In the genomic region with DNA sequence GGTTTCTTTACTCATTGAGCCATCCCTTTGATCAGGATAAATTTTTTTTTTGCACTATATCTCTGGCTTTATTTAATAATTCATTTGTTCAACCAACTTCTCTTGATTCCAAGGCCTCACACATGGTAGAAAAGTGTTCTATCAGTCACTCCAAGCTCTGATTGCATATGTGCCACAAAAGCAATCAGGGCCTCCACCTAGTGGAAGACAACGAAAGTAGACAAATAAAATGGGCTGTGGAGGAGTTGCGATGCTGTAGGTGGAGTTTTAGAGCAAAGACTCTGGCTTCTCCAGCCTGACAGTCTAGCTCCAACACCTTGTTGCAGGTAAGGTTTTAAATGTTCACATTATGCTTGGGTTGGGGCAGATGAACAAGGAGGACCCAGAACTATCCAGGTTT, we compare ENCODE assay signal across 20 mouse cellular contexts. TPM values are rescaled to one million over a fixed set of nuclear protein-coding genes. Genes with fewer than 3 reads are reported as not detected.
A peak's percentile ranks its signal among the peaks of the same experiment; 100 is the strongest.
DNase-seq lines count a peak whose midpoint lies in the region; ATAC-seq and TF ChIP-seq lines count a peak whose summit lies in the region.
"Had no signal": no experiment of that assay in that cellular context is flagged by ENCODE, and none has a peak within 500 bp of the region (broad histone marks: within the 10 kb centered on the region; RNA-seq: fewer than 3 reads in every experiment).

No protein-coding gene starts in this region.

- WGBS in forebrain, postnatal 0 days = 76% methylated on average over 2 of the region's 2 CpGs
- WGBS in forebrain, embryonic 15.5 days = 76% methylated on average over 2 of the region's 2 CpGs
- 67% methylated on average over 2 of the region's 2 CpGs for WGBS in lung, postnatal 0 days

- no peak overlapping the region for H3K4me3 ChIP-seq in forebrain, postnatal 0 days (ENCODE audit: low read depth, low read length)
- H3K4me3 ChIP-seq in forebrain, embryonic 15.5 days = no peak overlapping the region
- H3K4me3 ChIP-seq in lung, postnatal 0 days (ENCODE audit: low read depth, low read length) = no peak overlapping the region
- H3K4me3 ChIP-seq: embryonic facial prominence, embryonic 12.5 days; heart, embryonic 12.5 days; hindbrain, embryonic 10.5 days had no signal

- no peak overlapping the region for H3K9ac ChIP-seq in forebrain, postnatal 0 days
- no peak overlapping the region for H3K9ac ChIP-seq in forebrain, embryonic 15.5 days (replicated peaks)
- no peak overlapping the region for H3K9ac ChIP-seq in lung, postnatal 0 days (replicated peaks; ENCODE audit: low read depth)
- H3K9ac ChIP-seq: embryonic facial prominence, embryonic 12.5 days; heart, embryonic 12.5 days had no signal

- no peaks in the 10 kb centered on the region for H3K4me1 ChIP-seq in forebrain, postnatal 0 days (ENCODE audit: insufficient read depth)
- H3K4me1 ChIP-seq in forebrain, embryonic 15.5 days = no peaks in the 10 kb centered on the region
- H3K4me1 ChIP-seq in lung, postnatal 0 days (ENCODE audit: insufficient read depth, low read depth, low read length) = no peaks in the 10 kb centered on the region
- H3K4me1 ChIP-seq: embryonic facial prominence, embryonic 12.5 days; heart, embryonic 12.5 days; hindbrain, embryonic 10.5 days had no signal

- H3K4me2 ChIP-seq in forebrain, postnatal 0 days (ENCODE audit: low read depth) = no peak overlapping the region
- no peak overlapping the region for H3K4me2 ChIP-seq in forebrain, embryonic 15.5 days (replicated peaks)
- H3K4me2 ChIP-seq in lung, postnatal 0 days (replicated peaks; ENCODE audit: low read depth, low read length) = no peak overlapping the region
- H3K4me2 ChIP-seq: embryonic facial prominence, embryonic 12.5 days; heart, embryonic 12.5 days had no signal

- no peaks in the 10 kb centered on the region for H3K36me3 ChIP-seq in forebrain, postnatal 0 days (ENCODE audit: insufficient read depth)
- H3K36me3 ChIP-seq in forebrain, embryonic 15.5 days = no peaks in the 10 kb centered on the region
- H3K36me3 ChIP-seq in lung, postnatal 0 days (ENCODE audit: insufficient read depth, low read length) = no peaks in the 10 kb centered on the region
- H3K36me3 ChIP-seq: embryonic facial prominence, embryonic 12.5 days; heart, embryonic 12.5 days; hindbrain, embryonic 10.5 days had no signal

- TF ChIP-seq CTCF in forebrain, postnatal 0 days (IDR thresholded peaks at IDR 0.05; ENCODE audit: low read depth) = peak; percentile 25; the same call in 1 of the 2 replicates
- peak; percentile 29 for TF ChIP-seq CTCF in lung, postnatal 0 days (IDR thresholded peaks at IDR 0.05)
- peak; percentile 65 for TF ChIP-seq CTCF in Patski (IDR thresholded peaks at IDR 0.05)

- no peaks in the 10 kb centered on the region for H3K9me3 ChIP-seq in forebrain, postnatal 0 days (ENCODE audit: low read length)
- H3K9me3 ChIP-seq in forebrain, embryonic 15.5 days = no peaks in the 10 kb centered on the region
- H3K9me3 ChIP-seq in lung, postnatal 0 days (ENCODE audit: low read length) = no peaks in the 10 kb centered on the region
- H3K9me3 ChIP-seq: embryonic facial prominence, embryonic 12.5 days; heart, embryonic 12.5 days; hindbrain, embryonic 10.5 days had no signal

- CTCF ChIA-PET in Patski (lab: Charles Lee) = interaction anchor here (2.5 kb wide), 1 partner anchor 9 kb away, joined by 11 read pairs; no protein-coding TSS in a partner anchor

- no peak for DNase-seq in forebrain, postnatal 0 days
- peak; percentile 2 for DNase-seq in kidney, adult 9 months
- DNase-seq in kidney, postnatal 4 days = no peak
- DNase-seq in lung, postnatal 0 days (ENCODE audit: low spot score) = no peak
- no peak for DNase-seq in lung, postnatal 25 days (ENCODE audit: low spot score)
- no peak for DNase-seq in Patski (ENCODE audit: low read depth, low spot score)
- no peak for DNase-seq in thymus, postnatal 25 days
- DNase-seq: adrenal gland, postnatal 10 days; cerebellum, adult 11-12 months; cerebellum, adult 9-10 months; cerebellum, postnatal 25 days; gastrocnemius, postnatal 25 days had no signal

- no peak for TF ChIP-seq EP300 in lung, postnatal 0 days (IDR thresholded peaks at IDR 0.05)

- in situ Hi-C loops in Patski (cut with MboI; ENCODE audit: low pct_unique_long_range_greater_than_20kb) = loop anchor here (25.0 kb wide), 1 partner anchor 1222 kb away; no protein-coding TSS in a partner anchor

- H3K27ac ChIP-seq in forebrain, postnatal 0 days (ENCODE audit: low read depth, low read length) = no peak overlapping the region
- H3K27ac ChIP-seq in forebrain, embryonic 15.5 days (replicated peaks) = no peak overlapping the region
- no peak overlapping the region for H3K27ac ChIP-seq in lung, postnatal 0 days (ENCODE audit: low read length)
- H3K27ac ChIP-seq: embryonic facial prominence, embryonic 12.5 days; hindbrain, embryonic 10.5 days had no signal

- POLR2A ChIA-PET in Patski (lab: Charles Lee) = interaction anchor here (0.7 kb wide), 1 partner anchor 48 kb away, joined by 3 read pairs; no protein-coding TSS in a partner anchor

- H3K27me3 ChIP-seq in forebrain, postnatal 0 days (ENCODE audit: insufficient read depth, low read length) = no peaks in the 10 kb centered on the region
- H3K27me3 ChIP-seq in forebrain, embryonic 15.5 days = no peaks in the 10 kb centered on the region
- no peaks in the 10 kb centered on the region for H3K27me3 ChIP-seq in lung, postnatal 0 days (replicated peaks; ENCODE audit: insufficient read depth, low read length)
- H3K27me3 ChIP-seq in Patski = no peaks in the 10 kb centered on the region
- H3K27me3 ChIP-seq: embryonic facial prominence, embryonic 12.5 days; heart, embryonic 12.5 days had no signal

- ATAC-seq in forebrain, postnatal 0 days = no peak
- ATAC-seq in forebrain, embryonic 15.5 days (replicated peaks) = no peak
- ATAC-seq in lung, postnatal 0 days = no peak
- no peak for ATAC-seq in Patski
- ATAC-seq: forebrain, embryonic 16.5 days; hindbrain, embryonic 16.5 days had no signal

RNA-seq across cellular contexts. Expression of a gene that starts 44.1 kb away (rescaled TPM):
- total RNA-seq in forebrain, postnatal 0 days (2014; rRNA removed) = 2.9 and 5.8 TPM in 2 replicates
- 2.3 and 3.6 TPM in 2 replicates for polyA plus RNA-seq in forebrain, postnatal 0 days (2015; fragmentation: Nextera tagmentation; extraction: Ambion mirVana)
- 10.2 and 11.7 TPM in 2 replicates for polyA plus RNA-seq in forebrain, embryonic 15.5 days (2015; fragmentation: Nextera tagmentation; extraction: Ambion mirVana)
- polyA plus RNA-seq in lung, postnatal 0 days (2015; fragmentation: Nextera tagmentation; extraction: Ambion mirVana) = 3.0 and 5.1 TPM in 2 replicates
- 45.3 TPM for polyA plus RNA-seq in Patski (2021)
- total RNA-seq: gastrocnemius, postnatal 25 days; granulocyte monocyte progenitor cell, adult 5-6 weeks; heart, postnatal 25 days had no signal
